Mouse (Mus musculus): Measurements from ENCODE around the gene Mrm3. TPM values are rescaled to one million over a fixed set of nuclear protein-coding genes. Genes with fewer than 3 reads are reported as not detected.

Mrm3 gene
- polyA plus RNA-seq, 1 experiment from 2014 or later: 29.3 TPM

DNA sequence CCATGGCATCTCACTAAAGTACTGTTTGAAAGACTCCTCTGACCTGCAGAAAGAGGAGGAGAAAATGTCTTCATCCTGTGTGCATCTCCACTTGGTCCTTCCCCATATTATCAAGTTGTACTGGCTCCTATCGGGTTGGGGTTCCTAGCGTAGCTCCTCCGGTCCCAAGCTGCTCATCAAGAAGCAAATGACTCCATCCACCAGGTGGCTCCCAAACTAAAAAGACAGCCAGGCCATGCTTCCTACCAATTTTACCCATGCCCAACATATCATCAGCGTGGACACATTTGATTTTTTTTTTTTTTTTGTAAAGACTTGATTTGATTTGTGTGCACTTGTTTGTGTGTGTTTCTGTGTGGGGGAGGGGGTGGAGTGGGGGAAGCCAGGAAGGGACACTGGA is 28.9 kb downstream of the Mrm3 start:
- WGBS: 84% methylated on average over 4 of the region's 4 CpGs

DNA sequence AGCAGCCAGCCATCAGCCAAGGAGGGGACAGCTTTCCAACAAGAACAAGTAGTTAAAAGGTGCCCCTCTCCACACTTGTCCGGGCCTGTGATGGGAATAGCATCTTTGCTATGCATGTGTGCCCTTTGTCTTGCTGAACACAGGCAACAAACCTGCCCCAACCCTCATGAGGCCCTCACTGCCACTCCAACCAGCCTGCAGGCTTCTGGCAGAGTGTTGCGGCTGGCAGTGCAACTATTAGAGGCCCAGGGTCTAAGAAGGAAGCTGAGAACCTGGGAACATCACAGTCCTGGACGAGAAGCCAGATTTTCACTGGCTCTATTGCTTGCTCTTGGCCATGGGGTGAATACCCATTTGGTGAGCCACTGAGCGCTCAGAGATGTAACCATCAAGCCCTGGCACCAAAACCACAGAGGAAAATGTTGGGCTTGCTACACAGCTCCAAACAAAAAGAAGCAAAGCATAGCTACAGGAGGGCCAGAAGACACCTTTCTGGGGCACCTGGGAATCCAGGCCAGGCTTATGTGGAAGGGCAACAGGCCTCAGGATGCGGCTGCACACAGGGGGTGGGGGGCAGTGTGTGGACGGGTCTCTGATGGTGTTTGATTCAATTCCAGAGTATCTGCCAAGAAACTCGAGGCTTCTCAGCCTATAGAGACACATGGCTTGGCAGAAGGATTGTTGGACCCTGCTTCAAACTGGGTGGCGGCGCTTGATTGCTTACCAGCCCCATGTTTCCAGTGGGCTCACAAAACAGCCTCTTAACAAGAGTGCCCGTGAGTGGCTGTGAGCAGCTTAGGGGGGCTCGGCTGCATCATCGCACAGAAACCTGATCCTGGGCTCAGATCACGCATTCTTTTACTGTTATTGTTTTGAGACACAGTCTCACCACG is 35.7 kb downstream of the Mrm3 start:
- ATAC-seq (ENCODE audit: low FRiP score, low TSS enrichment): 0 out of 2 replicates have a peak, but pooled peaks have one; percentile 32

More for the DNA sequence above, 28.9 kb downstream of the Mrm3 start:
- H3K27me3 ChIP-seq (ENCODE audit: control insufficient read depth, insufficient read depth, low read length): no peaks in the 10 kb centered on the region
- no peaks in the 10 kb centered on the region for H3K9me3 ChIP-seq (ENCODE audit: control insufficient read depth, low read length)
- no peak overlapping the region for H3K9ac ChIP-seq (ENCODE audit: low read depth, low read length)
- no peak overlapping the region for H3K27ac ChIP-seq (ENCODE audit: low read depth, low read length)
- no peak overlapping the region for H3K4me3 ChIP-seq (ENCODE audit: low read length)
- no peak for ATAC-seq (ENCODE audit: low FRiP score, low TSS enrichment)
- H3K36me3 ChIP-seq (ENCODE audit: control insufficient read depth, insufficient read depth, low read length): peaks cover 9% of the 10 kb centered on the region
- no peaks in the 10 kb centered on the region for H3K4me1 ChIP-seq (ENCODE audit: control insufficient read depth, insufficient read depth, low read length)
- no peak overlapping the region for H3K4me2 ChIP-seq (replicated peaks; ENCODE audit: low read depth, low read length)

DNA sequence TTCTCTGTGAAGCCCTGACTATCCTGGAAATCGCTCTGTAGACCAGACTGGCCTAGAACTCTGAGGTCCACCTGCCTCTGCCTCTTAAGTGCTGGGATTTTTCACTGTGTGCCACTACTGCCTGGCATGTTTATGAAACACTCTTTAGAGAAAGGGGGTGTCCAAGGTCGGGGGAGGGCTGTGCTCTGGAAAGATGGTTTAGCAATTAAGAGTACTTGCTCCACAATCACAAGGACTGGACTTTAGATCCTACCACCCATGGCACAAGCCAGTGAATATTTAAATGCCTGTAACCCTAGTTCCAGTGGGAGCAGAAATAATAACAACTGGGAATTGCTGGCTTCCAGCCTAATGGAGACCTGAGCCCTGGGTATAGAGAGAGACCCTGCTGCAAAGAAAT is 36.5 kb downstream of the Mrm3 start:
- WGBS: 32% methylated on average over 2 of the region's 2 CpGs
- Histone ChIP-seq H3K27me3 (ENCODE audit: control insufficient read depth, insufficient read depth, low read length) (no peaks in the 10 kb centered on the region), H3K4me3 (ENCODE audit: low read length) (no peak overlapping the region), H3K4me2 (replicated peaks; ENCODE audit: low read depth, low read length) (no peak overlapping the region), H3K27ac (ENCODE audit: low read depth, low read length) (no peak overlapping the region), H3K4me1 (ENCODE audit: control insufficient read depth, insufficient read depth, low read length) (peaks cover 9% of the 10 kb centered on the region), H3K9me3 (ENCODE audit: control insufficient read depth, low read length) (peaks cover 3% of the 10 kb centered on the region; the same call in 1 of the 2 replicates), H3K36me3 (ENCODE audit: control insufficient read depth, insufficient read depth, low read length) (no peaks in the 10 kb centered on the region; the same call in 1 of the 2 replicates), H3K9ac (ENCODE audit: low read depth, low read length) (no peak overlapping the region)
- ATAC-seq (ENCODE audit: low FRiP score, low TSS enrichment): no peak

More for the DNA sequence above, 35.7 kb downstream of the Mrm3 start:
- Histone ChIP-seq H3K27me3 (ENCODE audit: control insufficient read depth, insufficient read depth, low read length) (no peaks in the 10 kb centered on the region), H3K36me3 (ENCODE audit: control insufficient read depth, insufficient read depth, low read length) (peaks cover 2% of the 10 kb centered on the region), H3K9ac (ENCODE audit: low read depth, low read length) (no peak overlapping the region), H3K4me3 (ENCODE audit: low read length) (no peak overlapping the region), H3K4me1 (ENCODE audit: control insufficient read depth, insufficient read depth, low read length) (0 out of 2 replicates have a peak, but pooled peaks cover 3% of the 10 kb centered on the region), H3K4me2 (replicated peaks; ENCODE audit: low read depth, low read length) (no peak overlapping the region), H3K9me3 (ENCODE audit: control insufficient read depth, low read length) (peaks cover 3% of the 10 kb centered on the region; the same call in 1 of the 2 replicates), H3K27ac (ENCODE audit: low read depth, low read length) (no peak overlapping the region)
- WGBS: 51% methylated on average over 14 of the region's 14 CpGs

DNA sequence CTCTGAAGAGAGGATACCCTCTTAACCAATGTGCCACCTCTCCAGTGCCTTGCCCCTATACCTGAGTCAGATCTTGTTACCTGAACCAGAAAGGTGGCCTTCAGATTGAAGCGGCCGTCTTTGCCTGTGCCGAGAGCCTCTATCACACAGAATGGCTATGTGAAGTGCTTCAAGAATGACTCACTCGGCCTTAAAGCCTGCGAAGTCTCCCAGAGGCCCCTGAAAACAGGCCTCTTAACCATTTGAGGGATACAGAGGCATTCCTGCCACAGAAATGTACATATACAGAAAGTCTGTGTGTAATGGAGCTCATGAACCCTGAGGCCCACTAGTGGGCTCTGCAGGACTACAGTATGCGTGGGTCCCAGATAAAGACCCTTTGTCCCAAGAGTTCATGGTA is 40.3 kb downstream of the Mrm3 start:
- Histone ChIP-seq H3K9ac (ENCODE audit: low read depth, low read length) (no peak overlapping the region), H3K4me2 (replicated peaks; ENCODE audit: low read depth, low read length) (no peak overlapping the region), H3K27ac (ENCODE audit: low read depth, low read length) (no peak overlapping the region), H3K4me3 (ENCODE audit: low read length) (no peak overlapping the region), H3K9me3 (ENCODE audit: control insufficient read depth, low read length) (peaks cover 3% of the 10 kb centered on the region; the same call in 1 of the 2 replicates), H3K36me3 (ENCODE audit: control insufficient read depth, insufficient read depth, low read length) (no peaks in the 10 kb centered on the region), H3K27me3 (ENCODE audit: control insufficient read depth, insufficient read depth, low read length) (no peaks in the 10 kb centered on the region), H3K4me1 (ENCODE audit: control insufficient read depth, insufficient read depth, low read length) (peaks cover 42% of the 10 kb centered on the region)
- WGBS: 87% methylated on average over 6 of the region's 6 CpGs
- no peak for ATAC-seq (ENCODE audit: low FRiP score, low TSS enrichment)

DNA sequence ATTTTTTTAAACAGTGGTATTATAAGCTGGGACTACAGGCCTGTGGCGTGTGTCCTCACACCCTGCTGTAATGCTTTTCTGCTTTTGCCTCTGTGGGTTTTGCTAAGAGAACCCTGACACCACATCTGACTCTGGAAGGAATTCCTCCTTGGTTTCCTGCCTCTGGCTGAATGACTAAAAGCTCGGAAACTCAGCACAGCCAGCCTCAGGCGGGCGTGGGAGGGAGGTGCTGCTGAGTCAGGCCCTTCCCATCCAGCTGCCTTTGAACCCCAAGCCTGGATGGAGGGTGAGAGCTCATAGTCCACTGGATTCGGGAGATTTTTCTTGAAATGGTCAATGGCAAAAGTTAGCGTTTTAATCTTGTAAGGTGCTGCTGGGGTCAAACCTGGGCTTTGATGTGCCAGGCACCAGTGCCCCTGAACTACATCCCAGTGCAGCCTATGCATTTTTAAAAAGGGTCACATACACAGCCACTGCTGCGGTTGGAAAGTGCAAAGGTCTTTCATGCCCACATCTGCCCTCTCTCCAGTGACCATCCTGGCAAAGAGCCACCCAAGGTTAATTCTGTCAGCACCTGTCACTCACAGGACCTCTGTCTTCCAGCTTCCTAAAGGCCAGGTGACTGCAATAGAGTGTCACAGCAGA is 42.0 kb downstream of the Mrm3 start:
- Histone ChIP-seq H3K36me3 (ENCODE audit: control insufficient read depth, insufficient read depth, low read length) (no peaks in the 10 kb centered on the region), H3K27me3 (ENCODE audit: control insufficient read depth, insufficient read depth, low read length) (no peaks in the 10 kb centered on the region), H3K27ac (ENCODE audit: low read depth, low read length) (no peak overlapping the region), H3K9ac (ENCODE audit: low read depth, low read length) (no peak overlapping the region), H3K4me1 (ENCODE audit: control insufficient read depth, insufficient read depth, low read length) (peaks cover 45% of the 10 kb centered on the region), H3K9me3 (ENCODE audit: control insufficient read depth, low read length) (peaks cover 3% of the 10 kb centered on the region; the same call in 1 of the 2 replicates), H3K4me2 (replicated peaks; ENCODE audit: low read depth, low read length) (no peak overlapping the region), H3K4me3 (ENCODE audit: low read length) (no peak overlapping the region)
- ATAC-seq (ENCODE audit: low FRiP score, low TSS enrichment): no peak
- 38% methylated on average over 7 of the region's 7 CpGs for WGBS

DNA sequence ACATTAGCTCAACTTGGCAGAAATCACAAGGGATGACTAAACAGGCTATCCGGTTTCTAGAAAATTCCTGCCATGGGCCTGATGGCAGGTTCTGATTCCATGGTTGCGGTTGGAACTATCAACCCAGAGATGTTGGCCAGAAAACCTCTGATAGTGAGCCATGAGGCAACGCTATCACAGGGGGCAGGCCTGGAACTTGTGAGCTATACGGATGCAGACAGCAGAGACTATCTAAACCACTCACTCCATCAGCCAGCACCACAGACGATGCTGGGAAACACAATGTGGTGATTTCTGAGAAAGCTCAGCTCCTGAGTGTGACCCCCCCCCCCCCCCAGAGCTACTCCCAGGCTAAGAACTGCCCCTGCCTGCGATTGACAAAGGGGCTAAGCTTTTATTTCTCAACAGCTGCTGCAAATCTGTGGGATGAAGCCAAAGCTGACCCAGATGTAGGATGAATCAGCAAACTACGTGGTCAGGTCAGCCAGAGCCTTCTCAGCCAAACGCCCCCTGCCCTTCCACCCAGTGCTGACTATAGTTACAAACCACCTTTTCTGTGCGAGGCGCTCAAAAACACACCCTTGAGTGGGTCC is 43.1 kb downstream of the Mrm3 start:
- no peaks in the 10 kb centered on the region for H3K36me3 ChIP-seq (ENCODE audit: control insufficient read depth, insufficient read depth, low read length)
- no peak overlapping the region for H3K4me2 ChIP-seq (replicated peaks; ENCODE audit: low read depth, low read length)
- no peak for ATAC-seq (ENCODE audit: low FRiP score, low TSS enrichment)
- H3K9ac ChIP-seq (ENCODE audit: low read depth, low read length): no peak overlapping the region
- no peaks in the 10 kb centered on the region for H3K27me3 ChIP-seq (ENCODE audit: control insufficient read depth, insufficient read depth, low read length)
- 59% methylated on average over 10 of the region's 10 CpGs for WGBS
- H3K4me1 ChIP-seq (ENCODE audit: control insufficient read depth, insufficient read depth, low read length): peaks cover 45% of the 10 kb centered on the region
- no peak overlapping the region for H3K27ac ChIP-seq (ENCODE audit: low read depth, low read length)
- no peak overlapping the region for H3K4me3 ChIP-seq (ENCODE audit: low read length)
- peaks cover 3% of the 10 kb centered on the region; the same call in 1 of the 2 replicates for H3K9me3 ChIP-seq (ENCODE audit: control insufficient read depth, low read length)

DNA sequence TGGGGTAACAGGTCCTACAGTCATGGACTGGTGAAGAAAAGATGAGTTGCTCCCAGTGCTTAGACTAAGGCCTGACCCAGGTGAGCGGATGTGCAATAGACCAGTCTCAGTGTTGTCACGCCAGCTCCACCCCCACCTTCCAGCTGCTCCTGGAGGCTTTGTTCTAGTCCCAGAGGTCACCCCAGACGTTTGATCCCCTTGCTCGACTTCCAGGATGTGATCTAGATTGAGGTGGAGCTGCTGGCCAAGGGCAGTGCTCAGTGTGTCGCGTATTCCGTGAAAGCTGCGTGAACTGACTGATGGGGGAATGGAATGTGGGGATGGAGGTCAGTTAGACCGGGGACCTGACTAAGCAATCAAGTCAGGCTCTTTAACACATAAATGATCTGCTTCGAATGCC is 43.8 kb downstream of the Mrm3 start:
- no peak overlapping the region for H3K4me3 ChIP-seq (ENCODE audit: low read length)
- whole genome bisulfite sequencing: 28% methylated on average over 10 of the region's 10 CpGs
- no peaks in the 10 kb centered on the region for H3K36me3 ChIP-seq (ENCODE audit: control insufficient read depth, insufficient read depth, low read length)
- peaks cover 52% of the 10 kb centered on the region for H3K4me1 ChIP-seq (ENCODE audit: control insufficient read depth, insufficient read depth, low read length)
- no peak overlapping the region for H3K4me2 ChIP-seq (replicated peaks; ENCODE audit: low read depth, low read length)
- H3K27ac ChIP-seq (ENCODE audit: low read depth, low read length): no peak overlapping the region
- H3K9me3 ChIP-seq (ENCODE audit: control insufficient read depth, low read length): peaks cover 3% of the 10 kb centered on the region; the same call in 1 of the 2 replicates
- H3K27me3 ChIP-seq (ENCODE audit: control insufficient read depth, insufficient read depth, low read length): no peaks in the 10 kb centered on the region
- no peak overlapping the region for H3K9ac ChIP-seq (ENCODE audit: low read depth, low read length)
- ATAC-seq (ENCODE audit: low FRiP score, low TSS enrichment): no peak

DNA sequence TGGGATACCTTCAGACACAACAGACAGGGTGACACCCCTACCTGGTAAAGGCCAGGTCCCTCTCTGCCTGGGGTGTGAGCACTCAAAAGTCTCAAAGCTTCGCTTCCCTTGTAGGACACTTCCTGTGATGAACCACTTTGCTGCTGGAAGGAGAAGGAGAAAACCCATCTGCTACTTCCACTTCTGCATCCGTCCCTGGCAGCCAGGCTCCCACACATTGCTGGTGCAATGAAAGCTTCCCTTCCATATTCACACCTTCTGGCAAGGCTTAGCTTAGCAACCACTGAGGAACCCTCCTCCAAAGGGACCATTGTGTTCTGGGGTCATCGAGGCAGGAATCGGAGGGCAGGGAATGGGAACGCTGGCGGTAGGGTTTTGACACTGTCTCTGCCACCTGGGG is 45.1 kb downstream of the Mrm3 start:
- ATAC-seq (ENCODE audit: low FRiP score, low TSS enrichment): no peak
- Histone ChIP-seq H3K4me2 (replicated peaks; ENCODE audit: low read depth, low read length) (no peak overlapping the region), H3K27me3 (ENCODE audit: control insufficient read depth, insufficient read depth, low read length) (no peaks in the 10 kb centered on the region), H3K9ac (ENCODE audit: low read depth, low read length) (no peak overlapping the region), H3K4me1 (ENCODE audit: control insufficient read depth, insufficient read depth, low read length) (peaks cover 65% of the 10 kb centered on the region), H3K36me3 (ENCODE audit: control insufficient read depth, insufficient read depth, low read length) (no peaks in the 10 kb centered on the region), H3K27ac (ENCODE audit: low read depth, low read length) (no peak overlapping the region), H3K9me3 (ENCODE audit: control insufficient read depth, low read length) (peaks cover 1% of the 10 kb centered on the region; the same call in 1 of the 2 replicates), H3K4me3 (ENCODE audit: low read length) (no peak overlapping the region)
- WGBS: 82% methylated on average over 6 of the region's 6 CpGs

Measured in kidney, embryonic 14.5 days (tissue).